In genomic region chr13:35345507-35346129, GRCm38 (mm10) we compare ENCODE assay signal across 17 mouse cellular contexts.
A peak's percentile ranks its signal among the peaks of the same experiment; 100 is the strongest.
DNase-seq lines count a peak whose midpoint lies in the region; ATAC-seq and TF ChIP-seq lines count a peak whose summit lies in the region.
"Had no signal": no experiment of that assay in that cellular context is flagged by ENCODE, and none has a peak within 500 bp of the region (broad histone marks: within the 10 kb centered on the region; RNA-seq: fewer than 3 reads in every experiment).

No protein-coding gene starts in this region.

- ATAC-seq in forebrain, embryonic 11.5 days (replicated peaks; ENCODE audit: low FRiP score), result peak; percentile 44; the same call in 1 of the 2 replicates
- peak; percentile 68; the same call in 1 of the 2 replicates for ATAC-seq in hindbrain, embryonic 14.5 days (ENCODE audit: low FRiP score)
- ATAC-seq in midbrain, embryonic 12.5 days (ENCODE audit: low FRiP score, low read depth), result peak; percentile 54; the same call in 1 of the 2 replicates
- no peak for ATAC-seq in lung, postnatal 0 days

- 47% methylated on average over 2 of the region's 2 CpGs for WGBS in forebrain, embryonic 11.5 days
- 35% methylated on average over 2 of the region's 2 CpGs for WGBS in hindbrain, embryonic 14.5 days
- WGBS in midbrain, embryonic 12.5 days, result 47% methylated on average over 2 of the region's 2 CpGs
- 73% methylated on average over 2 of the region's 2 CpGs for WGBS in lung, postnatal 0 days

- no peak for TF ChIP-seq CTCF in lung, postnatal 0 days (IDR thresholded peaks at IDR 0.05)

- no peaks in the 10 kb centered on the region for H3K9me3 ChIP-seq in forebrain, embryonic 11.5 days (ENCODE audit: control insufficient read depth, low read length)
- no peaks in the 10 kb centered on the region for H3K9me3 ChIP-seq in hindbrain, embryonic 14.5 days (ENCODE audit: control insufficient read depth, low read length)
- H3K9me3 ChIP-seq in midbrain, embryonic 12.5 days, result no peaks in the 10 kb centered on the region
- H3K9me3 ChIP-seq in lung, postnatal 0 days (ENCODE audit: low read length), result no peaks in the 10 kb centered on the region
- H3K9me3 ChIP-seq: G1E; limb, embryonic 12.5 days had no signal

- H3K4me1 ChIP-seq in forebrain, embryonic 11.5 days (replicated peaks; ENCODE audit: control insufficient read depth, insufficient read depth, low read length), result no peaks in the 10 kb centered on the region
- no peaks in the 10 kb centered on the region for H3K4me1 ChIP-seq in hindbrain, embryonic 14.5 days (replicated peaks; ENCODE audit: control insufficient read depth, insufficient read depth, low read length)
- no peaks in the 10 kb centered on the region for H3K4me1 ChIP-seq in midbrain, embryonic 12.5 days
- H3K4me1 ChIP-seq in lung, postnatal 0 days (ENCODE audit: insufficient read depth, low read depth, low read length), result no peaks in the 10 kb centered on the region
- H3K4me1 ChIP-seq: limb, embryonic 12.5 days had no signal

- no peak overlapping the region for H3K4me2 ChIP-seq in forebrain, embryonic 11.5 days (ENCODE audit: low read depth, low read length, severe bottlenecking)
- H3K4me2 ChIP-seq in hindbrain, embryonic 14.5 days (replicated peaks), result no peak overlapping the region
- no peak overlapping the region for H3K4me2 ChIP-seq in midbrain, embryonic 12.5 days (replicated peaks)
- no peak overlapping the region for H3K4me2 ChIP-seq in lung, postnatal 0 days (replicated peaks; ENCODE audit: low read depth, low read length)
- H3K4me2 ChIP-seq: limb, embryonic 12.5 days had no signal

- TF ChIP-seq EP300 in lung, postnatal 0 days (IDR thresholded peaks at IDR 0.05), result no peak

- no peaks in the 10 kb centered on the region for H3K36me3 ChIP-seq in forebrain, embryonic 11.5 days (ENCODE audit: control insufficient read depth, insufficient read depth, low read length)
- H3K36me3 ChIP-seq in hindbrain, embryonic 14.5 days (replicated peaks; ENCODE audit: control insufficient read depth, insufficient read depth), result no peaks in the 10 kb centered on the region
- no peaks in the 10 kb centered on the region for H3K36me3 ChIP-seq in midbrain, embryonic 12.5 days
- H3K36me3 ChIP-seq in lung, postnatal 0 days (ENCODE audit: insufficient read depth, low read length), result no peaks in the 10 kb centered on the region
- H3K36me3 ChIP-seq: G1E; limb, embryonic 12.5 days had no signal

- no peak overlapping the region for H3K27ac ChIP-seq in forebrain, embryonic 11.5 days (ENCODE audit: low read depth, low read length)
- no peak overlapping the region for H3K27ac ChIP-seq in hindbrain, embryonic 14.5 days
- no peak overlapping the region for H3K27ac ChIP-seq in midbrain, embryonic 12.5 days (replicated peaks)
- H3K27ac ChIP-seq in lung, postnatal 0 days (ENCODE audit: low read length), result no peak overlapping the region
- H3K27ac ChIP-seq: gastrocnemius, adult 2 months; limb, embryonic 12.5 days had no signal

- no peaks in the 10 kb centered on the region for H3K27me3 ChIP-seq in forebrain, embryonic 11.5 days (ENCODE audit: control insufficient read depth, insufficient read depth, low read length)
- no peaks in the 10 kb centered on the region for H3K27me3 ChIP-seq in hindbrain, embryonic 14.5 days (ENCODE audit: control insufficient read depth, insufficient read depth, low read length)
- H3K27me3 ChIP-seq in midbrain, embryonic 12.5 days, result no peaks in the 10 kb centered on the region
- no peaks in the 10 kb centered on the region for H3K27me3 ChIP-seq in lung, postnatal 0 days (replicated peaks; ENCODE audit: insufficient read depth, low read length)
- H3K27me3 ChIP-seq: limb, embryonic 12.5 days had no signal

- peak; percentile 41 for DNase-seq in layer of hippocampus, adult 11-12 months (ENCODE audit: low spot score)
- no peak for DNase-seq in layer of hippocampus, postnatal 25 days (ENCODE audit: extremely low spot score in 1 of 2, low spot score in 1 of 2)
- no peak for DNase-seq in forebrain, embryonic 11.5 days (ENCODE audit: low spot score)
- peak; percentile 66 for DNase-seq in hindbrain, embryonic 14.5 days (ENCODE audit: low spot score)
- no peak for DNase-seq in lung, postnatal 0 days (ENCODE audit: low spot score)
- DNase-seq in kidney, adult 11 months, result no peak
- no peak for DNase-seq in adrenal gland, adult (ENCODE audit: inconsistent age in 2 of 2, low spot score in 1 of 2)
- DNase-seq: cerebellum, adult 11-12 months; gastrocnemius, adult 2 months; heart, postnatal 14 days; kidney, adult 18-20 months; kidney, postnatal 4 days; lung, postnatal 36 days; right cerebral cortex, postnatal 14 days had no signal

- H3K4me3 ChIP-seq in forebrain, embryonic 11.5 days (ENCODE audit: low read depth, low read length), result no peak overlapping the region
- no peak overlapping the region for H3K4me3 ChIP-seq in hindbrain, embryonic 14.5 days (replicated peaks; ENCODE audit: low read length)
- no peak overlapping the region for H3K4me3 ChIP-seq in midbrain, embryonic 12.5 days
- H3K4me3 ChIP-seq in lung, postnatal 0 days (ENCODE audit: low read depth, low read length), result no peak overlapping the region
- H3K4me3 ChIP-seq: gastrocnemius, adult 2 months; limb, embryonic 12.5 days had no signal

- no peak overlapping the region for H3K9ac ChIP-seq in forebrain, embryonic 11.5 days (ENCODE audit: low read length)
- H3K9ac ChIP-seq in hindbrain, embryonic 14.5 days, result no peak overlapping the region
- no peak overlapping the region for H3K9ac ChIP-seq in midbrain, embryonic 12.5 days (replicated peaks)
- H3K9ac ChIP-seq in lung, postnatal 0 days (replicated peaks; ENCODE audit: low read depth), result no peak overlapping the region
- H3K9ac ChIP-seq: limb, embryonic 12.5 days had no signal

Comparison
In these comparisons a context has a peak if more than half of its experiments do, and no peak if none do; other contexts are left out.
1. DNase-seq: peak in layer of hippocampus, adult 11-12 months (single experiment) and hindbrain, embryonic 14.5 days (single experiment); none in layer of hippocampus, postnatal 25 days (0 of 2), forebrain, embryonic 11.5 days (single experiment), lung, postnatal 0 days (single experiment), kidney, adult 11 months (single experiment) and adrenal gland, adult (0 of 2).